Mouse (Mus musculus) frontal cortex, adult (tissue): ENCODE results near the gene Chic2.

Source experiments
- ATAC-seq: cut with Nextera tagmentation; 2 replicates; pipeline ENCODE4 v1.9.2; 2017; ENCODE audit warnings: mild to moderate bottlenecking, moderate library complexity, mixed read lengths; ENCODE audit not compliant: low TSS enrichment

The Chic2 gene

GRCm38 (mm10) chr5:75067125-75067756 lies 22.7 kb upstream of the Chic2 start:
- ATAC-seq, result no peak

- no peak for ATAC-seq
These were observed 22.1 kb upstream of the Chic2 start for GRCm38 (mm10) chr5:75066715-75067114.

- 0 out of 2 replicates have a peak, but pooled peaks have one; percentile 34 for ATAC-seq
These were observed 18.6 kb upstream of the Chic2 start for GRCm38 (mm10) chr5:75063177-75063576.

- ATAC-seq, result no peak
These were observed 6.5 kb upstream of the Chic2 start for GRCm38 (mm10) chr5:75051109-75051508.

GRCm38 (mm10) chr5:75046681-75047321 lies 2.2 kb upstream of the Chic2 start:
- peak; percentile 76 for ATAC-seq

GRCm38 (mm10) chr5:75045371-75045770 lies 797 bp upstream of the Chic2 start:
- no peak for ATAC-seq

- 0 out of 2 replicates have a peak, but pooled peaks have one; percentile 5 for ATAC-seq
These were observed 813 bp downstream of the Chic2 start for GRCm38 (mm10) chr5:75043621-75044301.

- ATAC-seq, result no peak
These were observed 1.5 kb downstream of the Chic2 start for GRCm38 (mm10) chr5:75043011-75043445.

- no peak for ATAC-seq
These were observed 5.3 kb downstream of the Chic2 start for GRCm38 (mm10) chr5:75039307-75039706.

GRCm38 (mm10) chr5:75035475-75035874 lies 9.1 kb downstream of the Chic2 start:
- ATAC-seq, result no peak

GRCm38 (mm10) chr5:75014768-75015167 lies 29.8 kb downstream of the Chic2 start:
- no peak for ATAC-seq

GRCm38 (mm10) chr5:75012771-75013421 lies 31.7 kb downstream of the Chic2 start:
- no peak; the same call in 1 of the 2 replicates for ATAC-seq

GRCm38 (mm10) chr5:75011985-75012738 lies 32.4 kb downstream of the Chic2 start:
- ATAC-seq, result no peak

- no peak for ATAC-seq
These were observed 39.8 kb downstream of the Chic2 start for GRCm38 (mm10) chr5:75004755-75005154.

GRCm38 (mm10) chr5:75002109-75002508 lies 42.5 kb downstream of the Chic2 start:
- ATAC-seq, result no peak

GRCm38 (mm10) chr5:74998716-74999512 lies 45.7 kb downstream of the Chic2 start:
- ATAC-seq, result peak; percentile 47

GRCm38 (mm10) chr5:74994947-74995346 lies 49.6 kb downstream of the Chic2 start:
- ATAC-seq, result peak; percentile 53

GRCm38 (mm10) chr5:74984101-74984500 lies 60.5 kb downstream of the Chic2 start:
- ATAC-seq, result no peak

- no peak for ATAC-seq
These were observed 64.0 kb downstream of the Chic2 start for GRCm38 (mm10) chr5:74980574-74980973.

GRCm38 (mm10) chr5:74980154-74980553 lies 64.4 kb downstream of the Chic2 start:
- no peak for ATAC-seq

GRCm38 (mm10) chr5:74979586-74979985 lies 65.0 kb downstream of the Chic2 start:
- ATAC-seq, result no peak
